Mouse (Mus musculus): ENCODE results near the gene Osbpl3. TPM values are rescaled to one million over a fixed set of nuclear protein-coding genes. Genes with fewer than 3 reads are reported as not detected.

Osbpl3 gene
- polyA plus RNA-seq, 1 experiment from 2014 or later: 1.4 TPM

DNA sequence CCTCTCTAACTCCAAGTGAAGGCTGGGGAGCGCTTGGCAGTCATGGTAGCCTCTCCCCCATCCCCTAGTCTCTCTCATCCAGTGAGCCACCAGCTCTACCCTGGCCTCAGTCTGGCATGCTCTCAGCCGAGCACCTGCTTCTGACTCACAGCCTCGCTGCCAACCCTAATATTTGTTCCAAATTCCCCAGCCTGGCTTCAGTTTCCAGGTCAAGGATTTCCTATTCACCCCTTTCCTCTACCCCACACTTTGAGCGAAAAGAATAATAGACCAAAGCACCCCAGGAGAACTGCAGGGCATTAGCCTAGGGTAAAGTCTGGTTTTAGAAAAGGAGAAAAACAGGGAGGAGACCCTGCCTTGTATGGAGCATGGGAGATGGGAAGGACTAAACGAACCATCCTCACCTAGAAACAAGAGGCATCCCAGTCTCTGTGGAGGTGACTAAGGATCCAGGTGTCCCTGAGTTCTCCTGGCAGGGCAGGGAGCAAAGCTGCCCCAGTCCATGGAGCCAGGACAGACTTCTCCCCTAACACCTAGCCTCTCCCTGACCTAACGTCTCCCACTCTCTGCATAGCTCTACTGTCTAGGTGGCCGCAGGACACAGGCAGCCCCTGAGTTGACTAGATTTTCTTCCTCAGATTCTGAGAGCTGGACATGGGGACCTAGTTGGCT lies 60.2 kb downstream of the Osbpl3 start:
- Histone ChIP-seq H3K4me1 (no peaks in the 10 kb centered on the region; the same call in 1 of the 2 replicates), H3K9ac (no peak overlapping the region), H3K27me3 (replicated peaks) (no peaks in the 10 kb centered on the region), H3K27ac (no peak overlapping the region), H3K4me2 (no peak overlapping the region), H3K36me3 (no peaks in the 10 kb centered on the region), H3K4me3 (no peak overlapping the region), H3K9me3 (replicated peaks) (no peaks in the 10 kb centered on the region)
- ATAC-seq: no peak
- 67% methylated on average over 7 of the region's 7 CpGs for WGBS (ENCODE audit: insufficient replicate concordance)

DNA sequence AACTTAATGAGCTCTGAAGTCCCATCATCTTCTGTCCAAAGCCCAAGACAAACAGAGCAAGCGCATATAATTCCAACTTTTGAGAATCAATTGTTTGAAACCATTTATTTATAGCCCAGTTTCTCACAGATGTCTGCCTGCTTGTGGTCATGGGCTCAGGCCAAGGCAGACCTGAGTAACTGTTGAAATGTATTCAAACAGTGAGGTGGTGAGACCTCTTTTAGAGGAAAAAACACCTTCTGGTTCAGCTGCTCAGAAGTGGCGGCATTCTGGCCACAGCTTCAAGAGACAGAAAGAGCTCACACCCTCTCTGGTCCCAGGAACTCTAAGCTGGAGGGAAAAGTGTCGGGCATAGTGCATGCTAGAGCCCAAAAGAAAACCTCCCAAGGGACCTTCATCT lies 61.6 kb downstream of the Osbpl3 start:
- WGBS (ENCODE audit: insufficient replicate concordance): 59% methylated on average over 3 of the region's 3 CpGs
- Histone ChIP-seq H3K4me2 (no peak overlapping the region), H3K36me3 (no peaks in the 10 kb centered on the region), H3K27me3 (replicated peaks) (no peaks in the 10 kb centered on the region), H3K9ac (no peak overlapping the region), H3K4me3 (no peak overlapping the region), H3K9me3 (replicated peaks) (no peaks in the 10 kb centered on the region), H3K4me1 (no peaks in the 10 kb centered on the region; the same call in 1 of the 2 replicates), H3K27ac (no peak overlapping the region)
- ATAC-seq: no peak

DNA sequence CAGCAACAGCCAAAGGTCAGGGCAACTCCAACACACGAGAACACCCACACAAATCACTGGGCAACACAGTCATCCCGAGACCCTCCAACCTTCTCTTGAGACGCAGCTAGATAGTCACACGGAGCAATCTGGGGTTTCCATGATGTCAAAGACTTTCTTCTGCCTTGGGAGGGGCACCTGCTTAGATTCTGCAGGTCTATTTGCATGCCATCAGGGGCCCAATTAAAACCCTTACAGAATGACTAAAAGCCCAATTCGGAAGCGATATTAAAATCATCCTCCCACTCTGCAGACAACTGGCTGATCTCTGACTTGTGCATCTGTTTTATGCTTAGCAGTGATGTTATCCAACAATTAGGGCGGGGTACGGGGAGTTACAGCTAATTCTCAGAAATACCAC lies 62.0 kb downstream of the Osbpl3 start:
- H3K4me2 ChIP-seq: no peak overlapping the region
- no peak overlapping the region for H3K9ac ChIP-seq
- no peaks in the 10 kb centered on the region for H3K4me1 ChIP-seq
- no peak overlapping the region for H3K4me3 ChIP-seq
- no peaks in the 10 kb centered on the region for H3K36me3 ChIP-seq
- H3K27ac ChIP-seq: no peak overlapping the region
- no peak for ATAC-seq
- H3K9me3 ChIP-seq (replicated peaks): no peaks in the 10 kb centered on the region
- 67% methylated on average over 8 of the region's 8 CpGs for WGBS (ENCODE audit: insufficient replicate concordance)
- no peaks in the 10 kb centered on the region for H3K27me3 ChIP-seq (replicated peaks)

DNA sequence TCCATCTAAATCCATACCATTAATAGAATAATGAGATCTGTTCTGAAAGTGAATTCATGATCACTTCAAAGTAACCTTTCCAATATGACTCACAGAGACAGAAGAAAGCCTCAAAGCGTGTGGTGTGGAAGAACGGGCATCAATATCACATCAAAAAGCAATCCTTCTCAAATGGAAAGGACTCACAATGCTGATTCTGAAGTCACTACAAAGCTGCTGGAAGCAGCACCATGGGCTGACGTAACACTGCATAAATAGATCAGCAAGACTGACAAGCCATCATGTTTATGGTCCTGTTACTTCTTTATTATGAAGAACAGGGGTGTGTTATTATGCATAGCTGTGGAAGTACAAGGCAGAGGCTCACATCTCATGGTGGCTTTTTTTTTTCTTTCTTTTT lies 64.0 kb downstream of the Osbpl3 start:
- Histone ChIP-seq H3K27me3 (replicated peaks) (no peaks in the 10 kb centered on the region), H3K9ac (no peak overlapping the region), H3K27ac (no peak overlapping the region), H3K4me1 (no peaks in the 10 kb centered on the region), H3K4me2 (no peak overlapping the region), H3K36me3 (no peaks in the 10 kb centered on the region), H3K9me3 (replicated peaks) (no peaks in the 10 kb centered on the region), H3K4me3 (no peak overlapping the region)
- ATAC-seq: no peak
- 79% methylated on average over 3 of the region's 3 CpGs for WGBS (ENCODE audit: insufficient replicate concordance)

DNA sequence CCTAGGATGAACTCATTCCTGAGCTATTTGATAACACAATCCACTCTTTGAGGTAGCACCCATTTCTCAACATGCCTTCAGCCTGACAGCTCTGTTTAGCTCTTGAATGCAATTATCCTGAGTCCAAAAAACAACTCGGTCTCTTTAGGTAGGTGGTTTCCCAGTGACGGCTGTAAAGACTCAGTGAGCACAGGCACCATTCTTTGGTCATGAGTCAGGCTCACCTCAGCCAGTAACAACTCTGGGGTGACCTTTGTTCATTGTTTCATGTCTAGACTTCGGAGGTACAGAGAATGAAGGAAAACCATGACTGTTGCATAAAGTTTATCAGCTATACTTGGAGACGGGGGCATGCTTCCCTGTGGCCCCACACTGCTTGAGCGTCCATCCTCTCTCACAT lies 65.7 kb downstream of the Osbpl3 start:
- Histone ChIP-seq H3K27ac (no peak overlapping the region), H3K4me3 (no peak overlapping the region), H3K27me3 (replicated peaks) (no peaks in the 10 kb centered on the region), H3K9me3 (replicated peaks) (no peaks in the 10 kb centered on the region), H3K36me3 (no peaks in the 10 kb centered on the region), H3K9ac (no peak overlapping the region), H3K4me2 (no peak overlapping the region), H3K4me1 (no peaks in the 10 kb centered on the region)
- ATAC-seq: no peak
- 64% methylated on average over 5 of the region's 5 CpGs for WGBS (ENCODE audit: insufficient replicate concordance)

DNA sequence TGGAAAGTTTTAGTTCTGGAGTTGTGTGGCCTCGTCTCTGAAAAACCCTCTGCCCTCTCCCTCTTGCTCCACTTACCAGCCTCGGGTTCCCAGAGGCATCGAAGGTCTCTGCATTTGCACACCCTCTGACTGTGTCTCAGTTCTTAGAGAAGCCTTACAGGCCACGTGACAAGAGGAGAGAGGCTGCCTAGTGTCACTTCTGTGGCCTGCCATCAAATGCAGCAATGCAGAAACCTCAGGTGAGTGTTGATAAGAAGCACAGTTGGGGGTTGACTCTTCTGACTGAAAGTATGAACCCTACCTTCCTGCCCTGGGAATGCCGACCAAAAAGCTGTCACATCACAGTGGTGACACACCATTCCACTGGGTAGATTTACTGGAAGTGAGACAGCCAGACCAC lies 68.4 kb downstream of the Osbpl3 start:
- ATAC-seq: no peak
- H3K27me3 ChIP-seq (replicated peaks): no peaks in the 10 kb centered on the region
- H3K9ac ChIP-seq: no peak overlapping the region
- 44% methylated on average over 5 of the region's 5 CpGs for WGBS (ENCODE audit: insufficient replicate concordance)
- no peaks in the 10 kb centered on the region for H3K36me3 ChIP-seq
- no peak overlapping the region for H3K4me2 ChIP-seq
- H3K27ac ChIP-seq: no peak overlapping the region
- no peak overlapping the region for H3K4me3 ChIP-seq
- no peaks in the 10 kb centered on the region for H3K9me3 ChIP-seq (replicated peaks)
- no peaks in the 10 kb centered on the region for H3K4me1 ChIP-seq

DNA sequence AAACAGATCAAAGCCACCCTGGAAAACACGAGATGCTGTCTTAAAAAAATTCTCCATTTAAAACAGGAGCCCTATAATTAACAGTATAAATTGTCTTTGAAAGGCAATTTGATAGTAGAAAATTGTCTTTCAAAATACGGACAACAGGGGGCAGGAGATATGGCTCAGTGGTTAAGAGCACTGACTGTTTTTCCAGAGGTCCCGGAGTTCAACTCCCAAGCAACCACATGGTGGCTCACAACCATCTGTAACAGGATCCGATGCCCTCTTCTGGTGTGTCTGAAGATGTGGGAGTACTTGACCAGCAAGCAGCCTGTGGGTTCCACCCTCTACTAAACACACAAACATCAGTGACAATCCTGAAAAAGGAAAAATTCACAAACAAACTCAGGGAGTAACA lies 69.5 kb downstream of the Osbpl3 start:
- no peaks in the 10 kb centered on the region for H3K9me3 ChIP-seq (replicated peaks)
- 74% methylated on average over 4 of the region's 4 CpGs for WGBS (ENCODE audit: insufficient replicate concordance)

DNA sequence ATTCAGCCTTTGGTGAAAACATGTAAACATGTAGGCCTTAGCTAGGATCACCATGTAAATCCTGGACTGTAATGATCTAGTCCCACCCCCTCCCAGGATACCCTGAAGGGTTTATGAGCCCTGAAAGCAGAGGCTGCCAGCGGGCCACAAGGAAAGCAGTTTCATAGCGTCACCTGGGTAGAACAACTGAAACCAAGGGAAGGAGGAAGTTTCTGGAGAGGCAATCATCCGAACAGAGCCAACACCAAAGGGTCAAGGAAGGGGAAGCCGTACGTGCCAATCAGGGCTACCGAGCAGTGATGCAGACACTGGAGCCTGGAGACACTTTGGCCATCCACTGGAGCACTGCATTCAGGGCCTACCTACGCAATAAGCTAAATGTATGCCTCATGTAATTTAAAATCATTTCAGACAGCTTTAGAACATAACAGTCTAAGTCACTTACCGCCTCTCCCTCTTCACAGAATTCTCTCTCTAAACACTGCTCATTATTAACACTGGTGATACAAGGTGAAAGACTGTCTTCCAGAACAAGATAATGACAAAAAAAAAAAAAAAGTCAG lies 70.5 kb downstream of the Osbpl3 start:
- Histone ChIP-seq H3K27ac (no peak overlapping the region), H3K27me3 (replicated peaks) (no peaks in the 10 kb centered on the region), H3K9ac (no peak overlapping the region), H3K4me1 (peaks cover 15% of the 10 kb centered on the region), H3K36me3 (no peaks in the 10 kb centered on the region), H3K4me3 (no peak overlapping the region), H3K9me3 (replicated peaks) (no peaks in the 10 kb centered on the region), H3K4me2 (no peak overlapping the region)
- no peak for ATAC-seq
- 73% methylated on average over 8 of the region's 8 CpGs for WGBS (ENCODE audit: insufficient replicate concordance)

More for the DNA sequence above, 69.5 kb downstream of the Osbpl3 start:
- Histone ChIP-seq H3K4me2 (no peak overlapping the region), H3K27ac (no peak overlapping the region), H3K9ac (no peak overlapping the region), H3K36me3 (no peaks in the 10 kb centered on the region), H3K4me3 (no peak overlapping the region), H3K4me1 (peaks cover 8% of the 10 kb centered on the region; the same call in 1 of the 2 replicates), H3K27me3 (replicated peaks) (no peaks in the 10 kb centered on the region)
- no peak for ATAC-seq

DNA sequence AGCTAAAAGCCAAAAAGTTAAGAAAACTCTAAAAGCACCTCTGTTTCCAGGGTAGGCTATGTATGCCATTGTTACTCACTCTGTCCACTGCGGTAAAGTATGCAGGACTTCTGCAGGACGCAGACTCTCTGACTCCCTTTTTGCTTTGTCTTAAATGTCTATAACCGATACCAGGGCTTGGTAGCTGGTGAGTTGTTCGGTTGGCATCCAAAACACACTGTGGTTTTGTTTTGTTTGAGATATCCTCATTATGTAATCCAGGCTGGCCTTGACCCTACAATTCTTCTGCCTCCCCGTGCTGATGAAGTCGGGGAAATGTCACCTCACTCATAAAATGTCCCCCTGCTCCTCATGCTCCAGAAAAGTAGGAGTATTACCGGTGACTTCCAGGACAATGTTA lies 73.3 kb downstream of the Osbpl3 start:
- Histone ChIP-seq H3K36me3 (no peaks in the 10 kb centered on the region), H3K27ac (no peak overlapping the region), H3K9ac (no peak overlapping the region), H3K27me3 (replicated peaks) (no peaks in the 10 kb centered on the region), H3K4me2 (no peak overlapping the region), H3K4me3 (no peak overlapping the region), H3K9me3 (replicated peaks) (no peaks in the 10 kb centered on the region), H3K4me1 (peaks cover 33% of the 10 kb centered on the region)
- no peak for ATAC-seq
- WGBS (ENCODE audit: insufficient replicate concordance): 73% methylated on average over 7 of the region's 7 CpGs

DNA sequence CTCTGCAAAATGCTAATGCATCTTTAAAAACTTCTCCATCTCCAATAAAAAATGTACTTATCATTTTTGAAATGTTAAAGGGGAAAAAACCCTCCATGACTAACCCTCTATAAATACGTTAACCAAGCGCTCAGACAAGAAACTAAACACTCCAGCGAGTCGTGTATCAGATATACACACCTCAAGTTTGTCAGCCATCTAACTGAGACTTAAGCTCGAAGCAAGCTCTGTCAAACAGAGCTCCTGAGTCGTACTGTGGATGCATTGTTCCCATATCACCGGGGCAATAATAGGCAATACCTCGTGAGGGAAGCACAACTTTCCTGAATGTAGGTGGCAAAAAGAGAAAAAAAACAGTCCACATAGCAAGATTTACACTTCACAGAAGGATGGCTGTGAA lies 73.8 kb downstream of the Osbpl3 start:
- Histone ChIP-seq H3K4me3 (no peak overlapping the region), H3K27ac (no peak overlapping the region), H3K9me3 (replicated peaks) (no peaks in the 10 kb centered on the region), H3K27me3 (replicated peaks) (no peaks in the 10 kb centered on the region), H3K9ac (no peak overlapping the region), H3K36me3 (no peaks in the 10 kb centered on the region), H3K4me2 (peak overlapping the region; percentile 41), H3K4me1 (peaks cover 37% of the 10 kb centered on the region)
- 60% methylated on average over 8 of the region's 8 CpGs for WGBS (ENCODE audit: insufficient replicate concordance)
- ATAC-seq: no peak

DNA sequence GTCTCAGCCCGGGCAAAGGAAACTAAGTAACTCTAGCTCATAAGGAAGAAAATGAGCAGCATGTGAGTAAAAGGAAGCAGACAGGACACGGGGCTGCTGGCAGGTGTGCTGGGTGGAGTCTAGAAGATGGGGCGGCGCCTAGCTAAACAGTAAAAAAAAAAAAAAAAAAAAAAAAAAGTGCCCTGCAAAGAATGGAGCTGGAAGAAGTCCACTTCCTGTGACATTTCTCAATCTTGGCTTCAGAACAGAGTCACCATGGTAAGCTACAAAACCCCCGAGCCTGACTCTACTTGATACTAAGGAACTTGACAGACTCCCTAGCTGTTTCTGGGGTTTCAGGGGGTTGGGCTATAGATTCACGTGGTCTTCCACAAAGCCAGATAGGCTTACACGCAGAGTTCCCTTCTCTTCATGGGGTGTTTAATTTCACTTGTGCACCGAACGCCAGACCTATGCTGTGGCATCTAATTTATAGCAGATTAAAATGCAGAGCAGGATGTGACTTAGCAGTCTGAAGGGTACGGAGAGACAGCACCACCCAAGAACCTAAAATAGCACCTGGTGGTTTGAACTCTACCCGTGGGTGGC lies 74.4 kb downstream of the Osbpl3 start:
- ATAC-seq: no peak; the same call in 1 of the 2 replicates
- H3K27ac ChIP-seq: no peak overlapping the region
- H3K9ac ChIP-seq: no peak overlapping the region
- no peaks in the 10 kb centered on the region for H3K27me3 ChIP-seq (replicated peaks)
- 0 out of 2 replicates have a peak overlapping the region, but pooled peaks have one; percentile 4 for H3K4me3 ChIP-seq
- H3K4me1 ChIP-seq: peaks cover 37% of the 10 kb centered on the region
- H3K9me3 ChIP-seq (replicated peaks): 0 out of 2 replicates have a peak, but pooled peaks cover 3% of the 10 kb centered on the region
- H3K4me2 ChIP-seq: peak overlapping the region; percentile 41
- WGBS (ENCODE audit: insufficient replicate concordance): 14% methylated on average over 11 of the region's 11 CpGs
- no peaks in the 10 kb centered on the region for H3K36me3 ChIP-seq

DNA sequence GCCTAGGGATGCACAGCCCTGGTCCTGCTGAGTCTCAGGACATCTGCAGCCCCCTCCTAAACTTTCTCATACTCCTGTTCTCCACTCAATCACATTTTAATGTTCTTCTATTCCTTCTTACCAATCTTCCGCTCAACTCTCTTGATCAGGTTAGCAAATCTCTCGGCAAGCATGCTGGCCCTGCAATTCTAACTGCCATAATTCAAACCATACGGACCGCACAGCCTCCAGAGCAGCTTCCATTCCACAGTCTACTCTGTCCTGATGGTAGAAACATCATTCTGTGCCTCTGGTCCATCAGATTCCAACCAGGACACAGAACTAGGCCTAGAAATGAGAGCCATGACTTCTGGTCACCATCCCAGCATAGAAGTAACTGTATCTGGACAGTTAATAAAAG lies 76.3 kb downstream of the Osbpl3 start:
- H3K4me3 ChIP-seq: no peak overlapping the region
- H3K36me3 ChIP-seq: no peaks in the 10 kb centered on the region
- no peak overlapping the region for H3K9ac ChIP-seq
- H3K4me2 ChIP-seq: no peak overlapping the region
- no peak for ATAC-seq
- H3K9me3 ChIP-seq (replicated peaks): 0 out of 2 replicates have a peak, but pooled peaks cover 3% of the 10 kb centered on the region
- H3K27ac ChIP-seq: no peak overlapping the region
- 79% methylated on average over 4 of the region's 4 CpGs for WGBS (ENCODE audit: insufficient replicate concordance)
- no peaks in the 10 kb centered on the region for H3K27me3 ChIP-seq (replicated peaks)
- peaks cover 37% of the 10 kb centered on the region for H3K4me1 ChIP-seq
